Mouse (Mus musculus): ENCODE measurements around the gene Lrrc7.

GRCm38 (mm10) chr3:158560891-158561255 lies 1.1 kb downstream of the Lrrc7 start:
- TF ChIP-seq CTCF (IDR thresholded peaks at IDR 0.05; ENCODE audit: borderline replicate concordance, insufficient read depth, low read length): no peak
- no peak for TF ChIP-seq POLR2A (IDR thresholded peaks at IDR 0.05; ENCODE audit: low read depth, low read length)
